Mouse (Mus musculus) erythroblast, embryonic 14.5 days (primary cell): ENCODE data around the gene Elmod3.

Experiments
- GATA1 ChIP-seq: IDR thresholded peaks from 2 replicates; pipeline ENCODE4 v1.6.1; 2012; ENCODE audit warnings: low read length, inconsistent platforms, mixed read lengths
- TAL1 ChIP-seq: IDR thresholded peaks from 3 replicates; pipeline ENCODE4 v1.6.1; 2012; ENCODE audit warnings: low read length, inconsistent platforms, mixed read lengths

- no peak for TF ChIP-seq GATA1
- no peak for TF ChIP-seq TAL1
Measured at GRCm38 (mm10) chr6:72600216-72600615, 2.0 kb upstream of the Elmod3 start.
